Mouse (Mus musculus): ENCODE data around the gene Ern1. TPM values are rescaled to one million over a fixed set of nuclear protein-coding genes. Genes with fewer than 3 reads are reported as not detected.

The Ern1 gene
- polyA plus RNA-seq, 1 experiment = 18.1 TPM

DNA sequence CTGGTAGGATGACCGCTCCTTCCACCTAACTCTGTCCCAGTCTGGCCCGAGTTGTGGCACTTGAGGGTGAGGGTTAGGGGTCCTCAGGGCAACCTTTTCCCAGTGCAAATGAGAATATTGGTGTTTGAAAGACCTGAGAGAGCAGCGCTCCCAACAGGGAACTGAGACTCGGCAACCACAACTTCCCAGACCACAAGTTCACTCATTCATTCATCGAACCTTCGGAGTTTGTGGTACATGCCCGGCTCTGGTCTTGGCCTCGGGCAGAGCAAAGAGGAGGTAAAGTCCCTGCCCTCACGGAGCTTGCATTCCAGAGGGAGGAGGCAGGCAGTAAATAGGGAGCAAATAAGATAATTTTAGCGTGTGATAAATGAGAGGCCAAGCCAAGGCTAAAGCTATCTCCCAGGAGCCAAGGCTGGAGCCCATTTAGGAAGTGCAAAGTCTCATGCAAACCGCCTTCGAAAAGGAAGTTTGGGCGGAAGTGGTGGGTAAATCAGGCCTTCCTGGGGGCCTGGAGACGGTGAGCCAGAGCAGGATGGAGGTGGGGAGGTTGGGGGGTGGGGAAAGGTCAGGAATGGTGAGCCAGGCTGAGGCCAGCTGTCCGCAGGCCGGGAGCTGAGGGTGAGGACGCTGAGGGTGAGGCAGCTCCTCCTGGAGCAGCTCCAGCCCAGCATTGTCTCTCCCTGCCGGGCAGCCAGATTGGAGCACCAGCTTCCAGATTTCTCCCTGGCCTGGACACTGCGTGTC lies 132.1 kb downstream of the Ern1 start:
- 30% methylated on average over 19 of the region's 19 CpGs for WGBS
- no peak overlapping the region for H3K27ac ChIP-seq (ENCODE audit: control insufficient read depth, insufficient read depth, low read length)
- no peak overlapping the region for H3K4me3 ChIP-seq (ENCODE audit: control insufficient read depth, insufficient read depth, low read length)
- H3K4me1 ChIP-seq (replicated peaks; ENCODE audit: control insufficient read depth, insufficient read depth, low read length) = peaks cover 13% of the 10 kb centered on the region
- H3K27me3 ChIP-seq (ENCODE audit: control insufficient read depth, insufficient read depth, low read length) = no peaks in the 10 kb centered on the region
- DNase-seq = no peak
- no peaks in the 10 kb centered on the region for H3K36me3 ChIP-seq (ENCODE audit: control insufficient read depth, insufficient read depth, low read length)
- TF ChIP-seq POLR2A (IDR thresholded peaks at IDR 0.05; ENCODE audit: control insufficient read depth, extremely low read depth, insufficient read depth, low read length, poor library complexity) (no peak), CTCF (IDR thresholded peaks at IDR 0.05; ENCODE audit: borderline replicate concordance, control insufficient read depth, extremely low read depth, insufficient read depth, low read length, poor library complexity) (no peak)

DNA sequence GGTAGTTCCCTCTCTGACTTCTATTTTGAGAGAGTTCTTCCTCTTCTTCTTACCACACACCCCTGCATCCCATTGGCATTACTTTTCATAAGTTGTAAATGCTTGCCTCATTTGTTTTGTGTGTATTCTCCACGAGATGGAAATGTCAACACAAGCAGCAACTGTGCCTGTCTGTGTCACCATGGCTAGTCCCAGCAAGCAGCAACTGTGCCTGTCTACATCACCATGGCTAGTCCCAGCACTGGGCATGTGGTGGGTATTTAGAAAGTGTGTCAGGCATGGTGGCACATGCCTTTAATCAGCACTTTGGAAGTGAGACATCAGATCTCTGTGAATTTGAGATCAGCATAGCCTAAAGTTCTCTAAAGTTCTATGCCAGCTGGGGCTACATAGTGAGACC lies 133.5 kb downstream of the Ern1 start:
- Histone ChIP-seq H3K36me3 (ENCODE audit: control insufficient read depth, insufficient read depth, low read length) (no peaks in the 10 kb centered on the region), H3K27me3 (ENCODE audit: control insufficient read depth, insufficient read depth, low read length) (no peaks in the 10 kb centered on the region), H3K4me3 (ENCODE audit: control insufficient read depth, insufficient read depth, low read length) (no peak overlapping the region), H3K4me1 (replicated peaks; ENCODE audit: control insufficient read depth, insufficient read depth, low read length) (peaks cover 13% of the 10 kb centered on the region), H3K27ac (ENCODE audit: control insufficient read depth, insufficient read depth, low read length) (no peak overlapping the region)
- WGBS = 49% methylated on average over 1 of the region's 1 CpGs
- TF ChIP-seq CTCF (IDR thresholded peaks at IDR 0.05; ENCODE audit: borderline replicate concordance, control insufficient read depth, extremely low read depth, insufficient read depth, low read length, poor library complexity) (no peak), POLR2A (IDR thresholded peaks at IDR 0.05; ENCODE audit: control insufficient read depth, extremely low read depth, insufficient read depth, low read length, poor library complexity) (no peak)
- DNase-seq = no peak

DNA sequence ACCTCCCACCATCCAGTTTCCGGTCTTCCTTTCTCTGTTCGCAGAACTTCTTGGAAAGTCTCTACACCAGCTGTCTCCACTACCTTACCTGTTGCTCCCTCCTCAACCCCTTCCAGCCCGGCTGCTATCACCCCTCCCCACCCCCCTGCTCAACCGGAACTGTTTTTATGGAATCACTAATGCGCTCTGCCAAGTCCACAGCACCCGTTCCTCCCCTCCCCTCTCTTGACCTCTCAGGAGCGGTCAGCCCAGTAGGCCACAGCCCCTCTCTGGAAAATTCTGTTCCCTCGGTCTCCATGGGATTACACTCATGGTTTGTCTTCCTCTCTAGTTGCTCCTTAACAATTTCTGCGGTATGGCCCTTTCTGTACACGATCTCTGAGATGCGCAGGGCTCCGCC lies 134.5 kb downstream of the Ern1 start, which contains the start of gene Scn4a:
Scn4a (minus strand) TSS at position 101 of the 400 bp plus-strand sequence.
- TF ChIP-seq CTCF (IDR thresholded peaks at IDR 0.05; ENCODE audit: borderline replicate concordance, control insufficient read depth, extremely low read depth, insufficient read depth, low read length, poor library complexity) (no peak), POLR2A (IDR thresholded peaks at IDR 0.05; ENCODE audit: control insufficient read depth, extremely low read depth, insufficient read depth, low read length, poor library complexity) (no peak)
- DNase-seq = no peak
- Histone ChIP-seq H3K36me3 (ENCODE audit: control insufficient read depth, insufficient read depth, low read length) (no peaks in the 10 kb centered on the region), H3K4me1 (replicated peaks; ENCODE audit: control insufficient read depth, insufficient read depth, low read length) (peaks cover 13% of the 10 kb centered on the region), H3K27me3 (ENCODE audit: control insufficient read depth, insufficient read depth, low read length) (no peaks in the 10 kb centered on the region), H3K27ac (ENCODE audit: control insufficient read depth, insufficient read depth, low read length) (no peak within 1 kb of the TSS), H3K4me3 (ENCODE audit: control insufficient read depth, insufficient read depth, low read length) (no peak within 1 kb of the TSS)
- WGBS = 96% methylated on average over 12 of the region's 12 CpGs

DNA sequence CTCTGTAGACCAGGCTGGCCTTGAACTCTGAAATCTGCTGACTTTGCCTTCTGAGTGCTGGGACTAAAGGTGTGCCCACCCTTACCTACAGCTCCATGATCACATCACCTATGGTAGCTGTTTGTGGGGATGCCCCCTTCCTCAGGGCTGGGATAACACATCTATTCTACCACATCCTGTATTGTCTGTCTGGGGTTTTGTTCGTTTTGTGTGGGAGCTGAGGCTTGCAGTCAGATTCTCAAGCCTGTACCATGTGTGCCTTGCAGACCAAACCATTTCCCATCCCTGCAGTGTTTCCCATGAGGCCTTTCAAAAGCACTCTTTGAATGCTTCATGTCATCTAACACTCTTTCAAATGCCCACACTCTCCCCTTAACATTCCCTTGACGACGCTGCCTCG lies 135.7 kb downstream of the Ern1 start:
- TF ChIP-seq POLR2A (IDR thresholded peaks at IDR 0.05; ENCODE audit: control insufficient read depth, extremely low read depth, insufficient read depth, low read length, poor library complexity) (no peak), CTCF (IDR thresholded peaks at IDR 0.05; ENCODE audit: borderline replicate concordance, control insufficient read depth, extremely low read depth, insufficient read depth, low read length, poor library complexity) (no peak)
- H3K4me3 ChIP-seq (ENCODE audit: control insufficient read depth, insufficient read depth, low read length) = no peak overlapping the region
- H3K4me1 ChIP-seq (replicated peaks; ENCODE audit: control insufficient read depth, insufficient read depth, low read length) = peaks cover 13% of the 10 kb centered on the region
- DNase-seq = no peak
- H3K27me3 ChIP-seq (ENCODE audit: control insufficient read depth, insufficient read depth, low read length) = no peaks in the 10 kb centered on the region
- no peaks in the 10 kb centered on the region for H3K36me3 ChIP-seq (ENCODE audit: control insufficient read depth, insufficient read depth, low read length)
- whole genome bisulfite sequencing = 29% methylated on average over 4 of the region's 4 CpGs
- H3K27ac ChIP-seq (ENCODE audit: control insufficient read depth, insufficient read depth, low read length) = no peak overlapping the region

DNA sequence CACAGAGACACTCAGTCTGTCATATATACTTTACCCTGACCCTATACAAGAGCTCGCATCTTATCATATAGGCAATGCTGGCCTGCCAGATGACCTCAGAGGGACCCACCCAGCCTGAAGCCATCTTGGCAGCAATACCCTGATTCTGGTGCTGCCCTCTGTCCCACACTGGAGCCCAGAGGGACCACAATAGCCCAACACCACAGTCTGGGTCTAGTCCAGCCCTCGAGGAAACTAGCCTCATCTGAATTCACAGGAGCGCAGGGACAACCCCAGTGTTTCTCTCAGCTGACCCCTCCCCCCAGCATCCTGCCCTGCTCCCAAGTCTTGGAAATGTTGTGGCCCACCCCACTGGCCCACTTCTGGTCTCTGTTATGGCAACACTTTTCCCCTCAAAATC lies 136.4 kb downstream of the Ern1 start:
- DNase-seq = no peak
- 89% methylated on average over 3 of the region's 3 CpGs for WGBS
- H3K4me3 ChIP-seq (ENCODE audit: control insufficient read depth, insufficient read depth, low read length) = no peak overlapping the region
- no peaks in the 10 kb centered on the region for H3K27me3 ChIP-seq (ENCODE audit: control insufficient read depth, insufficient read depth, low read length)
- peaks cover 13% of the 10 kb centered on the region for H3K4me1 ChIP-seq (replicated peaks; ENCODE audit: control insufficient read depth, insufficient read depth, low read length)
- no peaks in the 10 kb centered on the region for H3K36me3 ChIP-seq (ENCODE audit: control insufficient read depth, insufficient read depth, low read length)
- no peak for TF ChIP-seq CTCF (IDR thresholded peaks at IDR 0.05; ENCODE audit: borderline replicate concordance, control insufficient read depth, extremely low read depth, insufficient read depth, low read length, poor library complexity)
- TF ChIP-seq POLR2A (IDR thresholded peaks at IDR 0.05; ENCODE audit: control insufficient read depth, extremely low read depth, insufficient read depth, low read length, poor library complexity) = no peak
- H3K27ac ChIP-seq (ENCODE audit: control insufficient read depth, insufficient read depth, low read length) = no peak overlapping the region

DNA sequence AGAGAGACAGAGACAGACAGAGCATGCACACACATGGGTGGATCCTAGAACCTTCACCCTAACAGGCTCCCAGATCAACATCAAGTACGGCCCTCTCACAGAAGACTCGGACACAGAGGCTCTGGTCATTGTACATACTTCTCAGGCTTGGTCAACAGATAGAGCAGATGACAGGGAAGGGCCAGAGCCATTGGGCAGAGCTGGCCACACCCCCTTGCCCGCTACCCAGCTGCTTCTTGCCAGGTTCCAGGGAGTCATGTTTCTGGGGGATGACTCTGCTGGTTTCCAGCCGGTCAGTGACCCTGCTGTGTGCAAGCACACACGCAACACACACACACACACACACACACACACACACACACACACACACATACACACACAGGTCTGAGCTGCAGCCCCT lies 136.8 kb downstream of the Ern1 start:
- Histone ChIP-seq H3K4me1 (replicated peaks; ENCODE audit: control insufficient read depth, insufficient read depth, low read length) (peaks cover 12% of the 10 kb centered on the region), H3K36me3 (ENCODE audit: control insufficient read depth, insufficient read depth, low read length) (no peaks in the 10 kb centered on the region), H3K27ac (ENCODE audit: control insufficient read depth, insufficient read depth, low read length) (no peak overlapping the region), H3K4me3 (ENCODE audit: control insufficient read depth, insufficient read depth, low read length) (no peak overlapping the region), H3K27me3 (ENCODE audit: control insufficient read depth, insufficient read depth, low read length) (no peaks in the 10 kb centered on the region)
- DNase-seq = no peak
- no peak for TF ChIP-seq CTCF (IDR thresholded peaks at IDR 0.05; ENCODE audit: borderline replicate concordance, control insufficient read depth, extremely low read depth, insufficient read depth, low read length, poor library complexity)
- no peak for TF ChIP-seq POLR2A (IDR thresholded peaks at IDR 0.05; ENCODE audit: control insufficient read depth, extremely low read depth, insufficient read depth, low read length, poor library complexity)
- 94% methylated on average over 5 of the region's 5 CpGs for WGBS

Measured in thymus, adult 2 months (tissue).